Mouse (Mus musculus) neural tube, embryonic 12.5 days (tissue): Measurements from ENCODE around the gene Cyp2w1. TPM values are rescaled to one million over a fixed set of nuclear protein-coding genes. Genes with fewer than 3 reads are reported as not detected.
A peak's percentile ranks its signal among the peaks of the same experiment; 100 is the strongest.

Experiments used
- ATAC-seq: fragments of 200-750 bp; cut with Nextera tagmentation; 2 replicates; pipeline ENCODE4 v1.8.0; 2017; ENCODE audit warnings: low read depth, mild to moderate bottlenecking, moderate TSS enrichment, moderate library complexity; ENCODE audit not compliant: low FRiP score
- H3K27ac ChIP-seq: fragments of 300-500 bp; sonication (generic); 2 replicates; pipeline ENCODE4 v1.5.1; 2016
- H3K27me3 ChIP-seq: fragments of 300-500 bp; sonication (generic); replicated peaks from 2 replicates; pipeline ENCODE4 v1.6.1; 2016; ENCODE audit warnings: mild to moderate bottlenecking
- H3K36me3 ChIP-seq: fragments of 300-500 bp; sonication (generic); 2 replicates; pipeline ENCODE4 v1.6.1; 2016; ENCODE audit warnings: mild to moderate bottlenecking
- H3K4me1 ChIP-seq: fragments of 300-500 bp; sonication (generic); 2 replicates; pipeline ENCODE4 v1.6.1; 2016
- H3K4me2 ChIP-seq: fragments of 300-500 bp; sonication (generic); replicated peaks from 2 replicates; pipeline ENCODE4 v1.6.1; 2016; ENCODE audit warnings: mild to moderate bottlenecking
- H3K4me3 ChIP-seq: fragments of 300-500 bp; sonication (generic); 2 replicates; pipeline ENCODE4 v1.5.1; 2016
- H3K9ac ChIP-seq: fragments of 300-500 bp; sonication (generic); 2 replicates; pipeline ENCODE4 v1.6.1; 2016; ENCODE audit warnings: mild to moderate bottlenecking
- H3K9me3 ChIP-seq: fragments of 300-500 bp; sonication (generic); 2 replicates; pipeline ENCODE4 v1.6.1; 2016; ENCODE audit warnings: mild to moderate bottlenecking
- WGBS: fragments of 180-500 bp; shearing (Covaris S2); methylation state at CpG from one replicate; pipeline ENCODE4 v1.1.7; 2016; 5-methylcytosine and 5-hydroxymethylcytosine counted together
- polyA plus RNA-seq: library from polyadenylated mRNA; unstranded; fragments of >200 nt; fragmentation: Nextera tagmentation; extraction: Ambion mirVana; gene quantifications from 2 replicates; pipeline ENCODE4 v1.2.1, GENCODE M21; 2016

The Cyp2w1 gene
- polyA plus RNA-seq, 1 experiment from 2014 or later = not detected

DNA sequence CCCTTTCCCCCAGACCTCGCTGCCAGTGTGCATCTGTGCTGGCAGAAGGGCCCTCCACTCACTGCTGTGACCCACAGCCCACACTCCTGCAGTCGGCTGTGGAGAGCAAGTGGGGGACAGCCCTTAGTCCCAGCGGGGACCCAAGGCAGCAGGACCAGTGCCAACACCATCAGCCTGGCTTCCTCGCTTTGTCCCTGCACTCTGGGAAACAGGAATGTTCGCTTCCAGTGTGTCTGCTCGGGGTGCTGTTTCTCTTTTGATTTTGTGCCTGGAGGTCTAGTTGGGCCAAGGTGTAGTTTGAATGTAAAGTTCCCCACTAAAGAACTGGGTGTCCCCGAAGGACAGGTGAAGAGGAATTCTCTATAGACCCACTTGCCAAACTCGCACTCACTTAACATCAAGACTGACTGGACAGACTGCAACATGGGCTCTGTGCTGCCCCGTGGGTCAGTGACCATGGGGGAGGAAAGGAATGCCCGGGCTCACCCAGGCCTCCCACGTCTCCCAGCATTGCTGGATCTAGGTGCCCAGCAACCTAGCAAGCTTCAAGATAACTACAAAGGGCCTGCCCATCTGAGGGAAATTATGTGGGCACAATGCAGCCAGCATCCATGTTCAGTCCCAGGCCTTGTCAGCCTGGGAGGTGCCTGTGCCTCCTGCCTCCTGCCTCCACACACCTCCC, 39.0 kb downstream of the Cyp2w1 start:
- H3K9me3 ChIP-seq = no peaks in the 10 kb centered on the region
- 85% methylated on average over 11 of the region's 11 CpGs for WGBS
- no peak overlapping the region for H3K4me3 ChIP-seq
- H3K36me3 ChIP-seq = no peaks in the 10 kb centered on the region
- ATAC-seq = no peak
- no peaks in the 10 kb centered on the region for H3K27me3 ChIP-seq
- no peak overlapping the region for H3K27ac ChIP-seq
- no peak overlapping the region for H3K4me2 ChIP-seq
- peaks cover 27% of the 10 kb centered on the region for H3K4me1 ChIP-seq
- no peak overlapping the region for H3K9ac ChIP-seq

DNA sequence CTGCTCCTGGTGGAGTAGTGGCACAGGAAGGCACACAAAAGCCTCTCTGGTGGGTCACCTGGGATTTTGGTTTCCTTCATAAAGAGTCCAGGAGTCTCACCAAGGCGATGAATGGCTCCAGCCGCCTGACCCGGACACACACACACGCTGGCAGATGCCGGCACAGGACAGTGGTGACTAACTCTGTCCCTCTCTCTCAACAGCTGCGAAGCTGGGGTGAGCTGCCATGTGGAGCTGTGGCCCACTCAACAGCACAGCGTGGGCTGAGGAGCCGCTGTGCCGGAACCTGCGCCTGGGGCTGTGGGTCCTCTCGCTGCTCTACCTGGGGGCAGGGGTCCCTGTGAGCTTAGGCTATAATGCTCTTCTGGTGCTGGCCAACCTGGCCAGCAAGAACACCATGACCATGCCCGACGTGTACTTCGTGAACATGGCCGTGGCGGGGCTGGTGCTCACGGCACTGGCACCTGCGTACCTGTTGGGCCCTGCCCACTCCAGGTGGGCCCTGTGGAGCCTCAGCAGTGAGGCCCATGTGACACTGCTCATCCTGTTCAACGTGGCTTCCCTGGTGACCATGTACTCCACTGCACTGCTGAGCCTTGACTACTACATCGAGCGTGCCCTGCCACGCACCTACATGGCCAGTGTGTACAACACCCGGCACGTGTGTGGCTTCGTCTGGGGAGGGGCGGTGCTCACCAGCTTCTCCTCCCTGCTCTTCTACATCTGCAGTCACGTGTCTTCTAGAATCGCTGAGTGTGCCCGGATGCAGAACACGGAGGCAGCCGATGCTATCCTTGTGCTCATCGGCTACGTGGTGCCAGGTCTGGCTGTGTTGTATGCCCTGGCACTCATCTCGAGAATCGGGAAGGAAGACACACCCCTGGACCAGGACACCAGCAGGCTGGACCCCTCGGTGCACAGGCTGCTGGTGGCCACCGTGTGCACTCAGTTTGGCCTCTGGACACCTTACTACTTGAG, 40.1 kb downstream of the Cyp2w1 start:
- Histone ChIP-seq H3K4me3 (no peak overlapping the region), H3K4me2 (no peak overlapping the region), H3K9ac (0 out of 2 replicates have a peak overlapping the region, but pooled peaks have one; percentile 13), H3K36me3 (no peaks in the 10 kb centered on the region), H3K27me3 (no peaks in the 10 kb centered on the region), H3K4me1 (peaks cover 23% of the 10 kb centered on the region), H3K9me3 (no peaks in the 10 kb centered on the region), H3K27ac (no peak overlapping the region)
- no peak for ATAC-seq
- 96% methylated on average over 37 of the region's 37 CpGs for WGBS

DNA sequence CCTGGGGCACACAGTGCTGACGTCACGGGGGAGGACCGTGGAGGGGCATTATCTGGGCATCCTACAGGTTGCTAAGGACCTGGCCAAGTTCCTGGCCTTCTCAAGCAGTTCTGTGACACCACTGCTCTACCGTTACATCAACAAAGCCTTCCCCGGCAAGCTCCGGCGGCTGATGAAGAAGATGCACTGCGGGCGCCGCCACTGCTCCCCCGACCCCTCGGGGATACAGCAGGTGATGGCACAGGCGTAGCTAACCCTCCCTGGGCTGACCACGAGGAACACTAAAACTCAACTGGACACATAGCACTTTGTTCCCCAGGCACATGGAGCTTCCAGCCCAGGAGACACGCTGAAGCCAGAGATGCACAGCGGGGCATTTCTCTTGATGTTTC, 40.8 kb downstream of the Cyp2w1 start:
- Histone ChIP-seq H3K9ac (no peak overlapping the region), H3K4me1 (peaks cover 16% of the 10 kb centered on the region), H3K9me3 (no peaks in the 10 kb centered on the region), H3K4me2 (no peak overlapping the region), H3K36me3 (no peaks in the 10 kb centered on the region), H3K27ac (no peak overlapping the region), H3K27me3 (no peaks in the 10 kb centered on the region), H3K4me3 (no peak overlapping the region)
- ATAC-seq = no peak
- 89% methylated on average over 16 of the region's 16 CpGs for WGBS

DNA sequence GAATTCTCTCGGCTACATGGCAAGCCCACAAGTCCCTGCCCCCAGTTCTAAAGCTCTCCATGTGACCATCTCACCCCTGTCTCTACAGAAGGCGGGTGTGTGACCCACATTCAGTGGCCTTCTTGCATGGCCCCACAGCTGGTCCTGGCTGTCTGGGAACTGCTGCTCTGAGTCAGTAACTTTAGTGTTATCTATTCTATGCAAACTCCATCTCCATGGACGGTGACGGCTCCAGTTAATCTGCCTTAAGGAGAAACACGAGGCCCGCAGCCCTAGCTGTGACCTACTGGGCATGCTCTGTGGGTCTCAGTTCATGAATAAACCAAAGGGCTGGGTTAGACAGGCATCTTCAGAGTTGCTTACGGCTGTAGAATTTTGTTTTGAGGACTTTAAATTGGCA, 42.0 kb downstream of the Cyp2w1 start:
- H3K4me2 ChIP-seq = no peak overlapping the region
- no peaks in the 10 kb centered on the region for H3K27me3 ChIP-seq
- no peaks in the 10 kb centered on the region for H3K36me3 ChIP-seq
- WGBS = 75% methylated on average over 7 of the region's 7 CpGs
- ATAC-seq = no peak
- peaks cover 6% of the 10 kb centered on the region for H3K4me1 ChIP-seq
- no peak overlapping the region for H3K27ac ChIP-seq
- no peaks in the 10 kb centered on the region for H3K9me3 ChIP-seq
- H3K9ac ChIP-seq = no peak overlapping the region
- H3K4me3 ChIP-seq = no peak overlapping the region

DNA sequence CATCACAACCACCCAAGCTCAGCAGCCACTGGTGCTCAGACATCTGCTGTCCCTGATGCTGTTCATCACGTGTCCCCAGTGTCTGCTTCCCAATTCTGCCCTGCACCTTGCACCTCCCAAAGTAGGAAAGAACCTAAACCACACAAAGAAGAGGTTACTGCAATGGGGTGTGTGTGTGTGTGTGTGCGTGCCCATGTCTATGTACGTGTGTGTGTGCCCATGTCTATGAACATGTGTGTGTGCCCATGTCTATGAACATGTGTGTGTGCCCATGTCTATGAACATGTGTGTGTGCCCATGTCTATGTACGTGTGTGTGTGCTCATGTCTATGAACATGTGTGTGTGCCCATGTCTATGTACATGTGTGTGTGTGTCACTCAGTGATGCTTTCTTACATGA, 43.1 kb downstream of the Cyp2w1 start:
- WGBS = 91% methylated on average over 4 of the region's 4 CpGs
- H3K27ac ChIP-seq = no peak overlapping the region

DNA sequence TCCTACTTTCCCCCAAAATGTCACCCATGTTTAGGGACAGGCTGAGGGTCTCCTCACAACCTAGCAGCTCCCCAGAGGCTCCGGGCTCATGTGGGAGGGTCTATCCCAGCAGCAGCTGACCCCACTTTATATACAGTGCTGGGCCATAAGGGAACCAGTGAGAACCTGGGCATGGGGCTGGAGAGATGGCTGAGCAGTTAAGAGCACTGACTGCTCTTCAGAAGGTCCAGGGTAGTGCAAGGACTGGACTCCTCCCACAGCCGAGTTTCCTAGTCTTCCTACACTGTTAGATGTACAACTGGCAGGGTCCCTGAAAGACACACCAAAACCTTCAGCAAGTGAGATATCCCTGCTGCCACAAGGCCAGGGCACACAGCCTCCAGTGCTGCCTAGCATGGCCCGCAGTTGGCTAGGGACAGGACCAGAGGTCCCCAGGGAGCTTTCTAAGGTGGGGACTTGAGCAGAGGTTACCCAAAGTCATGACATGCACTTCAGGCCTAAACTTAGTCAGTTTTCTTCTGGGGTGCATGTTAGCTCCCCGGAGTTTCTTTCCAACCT, 45.0 kb downstream of the Cyp2w1 start:
- Histone ChIP-seq H3K4me3 (no peak overlapping the region), H3K27ac (no peak overlapping the region), H3K36me3 (no peaks in the 10 kb centered on the region), H3K9me3 (no peaks in the 10 kb centered on the region), H3K27me3 (no peaks in the 10 kb centered on the region), H3K4me1 (no peaks in the 10 kb centered on the region), H3K9ac (no peak overlapping the region), H3K4me2 (no peak overlapping the region)
- ATAC-seq = no peak
- WGBS = 90% methylated on average over 4 of the region's 4 CpGs

More for the DNA sequence above, 43.1 kb downstream of the Cyp2w1 start:
- no peaks in the 10 kb centered on the region for H3K36me3 ChIP-seq
- no peaks in the 10 kb centered on the region for H3K27me3 ChIP-seq
- no peaks in the 10 kb centered on the region for H3K9me3 ChIP-seq
- H3K4me3 ChIP-seq = no peak overlapping the region
- H3K4me2 ChIP-seq = no peak overlapping the region
- H3K9ac ChIP-seq = no peak overlapping the region
- no peaks in the 10 kb centered on the region for H3K4me1 ChIP-seq
- no peak for ATAC-seq

- Histone ChIP-seq H3K36me3 (no peaks in the 10 kb centered on the region), H3K27ac (no peak overlapping the region), H3K9ac (no peak overlapping the region), H3K9me3 (no peaks in the 10 kb centered on the region), H3K4me1 (no peaks in the 10 kb centered on the region), H3K4me3 (no peak overlapping the region), H3K4me2 (no peak overlapping the region), H3K27me3 (no peaks in the 10 kb centered on the region)
- peak; percentile 41; the same call in 1 of the 2 replicates for ATAC-seq
- WGBS = 44% methylated on average over 5 of the region's 5 CpGs
These were observed 45.7 kb downstream of the Cyp2w1 start for GRCm38 (mm10) chr5:139397959-139398753.

DNA sequence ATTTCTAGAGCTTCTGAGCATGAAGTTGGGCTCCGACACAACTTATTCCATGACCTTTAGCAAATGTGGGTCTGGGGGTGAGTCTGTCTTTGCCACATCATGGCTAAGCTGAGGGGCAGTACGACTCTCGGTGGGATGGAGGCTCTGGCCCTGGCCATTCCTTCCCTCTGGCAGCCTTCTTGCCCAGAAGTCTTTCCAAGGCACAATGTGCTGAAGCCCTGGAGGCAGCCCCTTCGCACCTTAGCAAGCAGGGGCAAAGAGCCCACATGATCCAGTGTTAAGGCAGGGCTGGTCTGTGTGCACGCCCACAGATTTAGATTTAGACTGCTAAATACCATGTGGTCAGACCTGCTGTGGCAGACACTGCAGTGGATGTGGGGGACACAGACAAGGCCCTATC, 46.4 kb downstream of the Cyp2w1 start:
- H3K9ac ChIP-seq = no peak overlapping the region
- 85% methylated on average over 5 of the region's 5 CpGs for WGBS
- no peak overlapping the region for H3K4me2 ChIP-seq
- no peak overlapping the region for H3K27ac ChIP-seq
- H3K9me3 ChIP-seq = no peaks in the 10 kb centered on the region
- no peaks in the 10 kb centered on the region for H3K27me3 ChIP-seq
- no peak overlapping the region for H3K4me3 ChIP-seq
- no peaks in the 10 kb centered on the region for H3K36me3 ChIP-seq
- H3K4me1 ChIP-seq = no peaks in the 10 kb centered on the region
- no peak for ATAC-seq

GRCm38 (mm10) chr5:139399991-139400390, 47.6 kb downstream of the Cyp2w1 start:
- no peak for ATAC-seq
- no peak overlapping the region for H3K27ac ChIP-seq
- no peaks in the 10 kb centered on the region for H3K4me1 ChIP-seq
- no peaks in the 10 kb centered on the region for H3K36me3 ChIP-seq
- no peaks in the 10 kb centered on the region for H3K27me3 ChIP-seq
- H3K4me3 ChIP-seq = no peak overlapping the region
- WGBS = 90% methylated on average over 14 of the region's 14 CpGs
- no peaks in the 10 kb centered on the region for H3K9me3 ChIP-seq
- no peak overlapping the region for H3K9ac ChIP-seq
- no peak overlapping the region for H3K4me2 ChIP-seq

DNA sequence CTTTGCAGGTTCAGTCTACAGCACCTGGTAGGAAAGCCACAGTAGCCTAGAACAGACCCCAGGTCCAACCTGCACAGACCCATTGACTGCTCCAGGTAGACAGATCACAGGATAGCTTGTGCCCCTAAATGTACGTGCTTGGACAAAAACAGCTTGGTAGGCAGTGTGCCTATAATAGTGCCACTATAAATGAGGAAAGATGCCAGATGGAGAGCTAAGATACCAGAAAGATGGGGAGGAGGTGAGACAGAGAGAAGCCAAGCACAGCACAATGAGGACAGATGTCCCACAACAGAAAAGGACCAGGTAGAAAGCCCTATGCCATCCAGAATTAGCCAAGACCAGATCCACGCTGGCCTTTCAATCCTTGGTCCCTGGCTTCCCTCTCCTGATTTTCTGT, 49.7 kb downstream of the Cyp2w1 start:
- Histone ChIP-seq H3K4me3 (no peak overlapping the region), H3K4me1 (peaks cover 12% of the 10 kb centered on the region; the same call in 1 of the 2 replicates), H3K9ac (no peak overlapping the region), H3K9me3 (no peaks in the 10 kb centered on the region), H3K36me3 (no peaks in the 10 kb centered on the region), H3K27ac (no peak overlapping the region), H3K4me2 (no peak overlapping the region), H3K27me3 (no peaks in the 10 kb centered on the region)
- ATAC-seq = no peak
- WGBS = 89% methylated on average over 2 of the region's 2 CpGs

- Histone ChIP-seq H3K27me3 (no peaks in the 10 kb centered on the region), H3K9ac (no peak overlapping the region), H3K36me3 (no peaks in the 10 kb centered on the region), H3K27ac (no peak overlapping the region), H3K4me1 (peaks cover 17% of the 10 kb centered on the region; the same call in 1 of the 2 replicates), H3K4me2 (no peak overlapping the region), H3K9me3 (no peaks in the 10 kb centered on the region), H3K4me3 (no peak overlapping the region)
- ATAC-seq = no peak
- WGBS = 90% methylated on average over 8 of the region's 8 CpGs
These were observed 51.4 kb downstream of the Cyp2w1 start for GRCm38 (mm10) chr5:139403692-139404260.
